Mouse (Mus musculus) heart, postnatal 0 days (tissue): Measurements from ENCODE around the gene A930033H14Rik.

Source experiments
- CTCF ChIP-seq: IDR thresholded peaks from 2 replicates; pipeline ENCODE4 v1.5.1; 2016; ENCODE audit warnings: antibody characterized with exemption, control low read depth, low read depth
- EP300 ChIP-seq: IDR thresholded peaks from 2 replicates; pipeline ENCODE4 v1.6.1; 2016; ENCODE audit warnings: antibody characterized with exemption, low read depth

- TF ChIP-seq CTCF (no peak), EP300 (no peak)
Observed at GRCm38 (mm10) chr10:69179341-69179740, 33.6 kb downstream of the A930033H14Rik start.
